Mouse (Mus musculus) hindbrain, embryonic 16.5 days (tissue): Measurements from ENCODE around the gene Fam172a. TPM values are rescaled to one million over a fixed set of nuclear protein-coding genes. Genes with fewer than 3 reads are reported as not detected.

ENCODE experiments used
- ATAC-seq: fragments of 200-750 bp; cut with Nextera tagmentation; 2 replicates; pipeline ENCODE4 v1.8.0; 2017; ENCODE audit warnings: moderate TSS enrichment, moderate library complexity
- H3K27ac ChIP-seq: fragments of 300-500 bp; sonication (generic); 2 replicates; pipeline ENCODE4 v1.5.1; 2014; ENCODE audit warnings: low read depth, mild to moderate bottlenecking, control low read depth, low read length, moderate library complexity
- H3K27me3 ChIP-seq: fragments of 300-500 bp; sonication (generic); replicated peaks from 2 replicates; pipeline ENCODE4 v1.6.1; 2014; ENCODE audit warnings: low read length; ENCODE audit not compliant: control insufficient read depth, insufficient read depth
- H3K36me3 ChIP-seq: fragments of 300-500 bp; sonication (generic); 2 replicates; pipeline ENCODE4 v1.6.1; 2014; ENCODE audit warnings: mild to moderate bottlenecking, low read length, moderate library complexity, mixed read lengths; ENCODE audit not compliant: control insufficient read depth, insufficient read depth
- H3K4me1 ChIP-seq: fragments of 300-500 bp; sonication (generic); 2 replicates; pipeline ENCODE4 v1.6.1; 2014; ENCODE audit warnings: low read depth, low read length; ENCODE audit not compliant: control insufficient read depth, insufficient read depth
- H3K4me2 ChIP-seq: fragments of 300-500 bp; sonication (generic); 2 replicates; pipeline ENCODE4 v1.6.1; 2014; ENCODE audit warnings: mild to moderate bottlenecking, low read length, control low read depth, moderate library complexity
- H3K4me3 ChIP-seq: fragments of 300-500 bp; sonication (generic); 2 replicates; pipeline ENCODE4 v1.5.1; 2014; ENCODE audit warnings: mild to moderate bottlenecking, low read length, control low read depth, moderate library complexity
- H3K9ac ChIP-seq: fragments of 300-500 bp; sonication (generic); 2 replicates; pipeline ENCODE4 v1.6.1; 2014; ENCODE audit warnings: low read depth, mild to moderate bottlenecking, control low read depth, low read length, moderate library complexity
- H3K9me3 ChIP-seq: fragments of 300-500 bp; sonication (generic); 2 replicates; pipeline ENCODE4 v1.6.1; 2014; ENCODE audit warnings: mild to moderate bottlenecking, low read length, moderate library complexity; ENCODE audit not compliant: control insufficient read depth
- WGBS: fragments of 180-500 bp; shearing (Covaris S2); extraction: QIAGEN DNeasy Blood & Tissue Kit; methylation state at CpG from one replicate; pipeline ENCODE4 v1.1.7; 2014; 5-methylcytosine and 5-hydroxymethylcytosine counted together
- polyA plus RNA-seq: library from polyadenylated mRNA; unstranded; fragments of >200 nt; fragmentation: Nextera tagmentation; extraction: Ambion mirVana; gene quantifications from 2 replicates; pipeline ENCODE4 v1.2.1, GENCODE M21; 2015

Fam172a gene
- polyA plus RNA-seq, 1 experiment from 2014 or later = 40.8 TPM

DNA sequence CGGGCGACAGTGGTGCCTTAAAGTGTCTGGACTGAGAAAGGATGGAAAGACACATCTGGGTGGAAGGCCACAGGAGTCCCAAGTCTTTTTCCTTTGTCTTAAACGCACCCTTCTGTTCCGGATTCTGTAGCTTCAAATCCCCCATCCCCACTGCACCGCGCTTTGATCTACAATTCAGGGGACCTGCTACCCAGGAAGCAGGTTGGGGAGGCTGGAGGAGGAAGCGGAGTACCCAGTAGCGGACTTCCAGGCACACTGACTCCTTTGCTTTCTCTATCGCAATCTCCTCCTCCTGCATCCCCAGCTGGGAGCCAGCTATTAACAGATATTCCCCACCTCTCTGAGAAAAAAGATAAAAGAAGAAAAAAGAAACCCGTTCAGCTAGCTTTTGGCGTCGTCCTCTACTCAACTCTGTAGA lies 507.8 kb downstream of the Fam172a start:
- Histone ChIP-seq H3K36me3 (no peaks in the 10 kb centered on the region), H3K9me3 (no peaks in the 10 kb centered on the region), H3K4me3 (peak overlapping the region; percentile 46), H3K27ac (peak overlapping the region; percentile 76), H3K4me2 (peak overlapping the region; percentile 95), H3K4me1 (peaks cover 24% of the 10 kb centered on the region), H3K27me3 (no peaks in the 10 kb centered on the region), H3K9ac (peak overlapping the region; percentile 68)
- peak; percentile 47 for ATAC-seq
- WGBS = 2% methylated on average over 12 of the region's 12 CpGs

DNA sequence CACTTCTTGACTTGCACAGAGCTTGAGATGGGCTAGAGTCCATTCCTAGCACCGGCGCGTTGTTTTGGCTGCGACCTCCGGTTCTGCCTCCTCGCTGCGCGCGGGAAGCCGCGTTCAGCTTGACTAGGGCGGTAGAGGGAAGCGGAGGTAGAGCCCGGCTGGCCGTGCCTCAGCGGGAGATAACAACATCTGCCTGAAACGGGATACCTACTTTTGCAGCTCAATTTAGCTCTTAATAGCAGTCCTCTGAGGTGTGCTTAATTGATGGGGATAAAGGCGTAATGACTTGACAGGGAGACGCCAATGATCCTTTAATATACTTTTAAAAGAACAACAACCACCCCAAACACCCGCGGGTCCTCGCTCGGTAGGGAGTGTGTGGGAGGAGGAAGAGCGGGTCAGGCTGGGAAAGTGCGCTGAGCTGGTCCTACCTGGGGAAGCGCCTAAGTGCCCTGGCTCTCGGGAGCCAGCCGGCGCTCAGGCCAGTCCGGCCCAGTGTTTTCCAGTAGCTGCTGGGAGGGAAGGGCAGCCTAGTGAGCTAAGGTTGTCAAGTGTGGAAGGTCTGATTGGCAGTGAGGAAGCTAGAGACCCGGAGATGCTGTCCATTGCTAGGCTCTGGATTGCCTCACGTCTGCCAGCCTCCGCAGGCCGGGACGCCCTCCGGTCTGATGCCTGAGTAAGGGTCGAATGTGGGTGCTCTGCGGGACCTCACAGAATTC lies 508.4 kb downstream of the Fam172a start:
- H3K36me3 ChIP-seq = no peaks in the 10 kb centered on the region

DNA sequence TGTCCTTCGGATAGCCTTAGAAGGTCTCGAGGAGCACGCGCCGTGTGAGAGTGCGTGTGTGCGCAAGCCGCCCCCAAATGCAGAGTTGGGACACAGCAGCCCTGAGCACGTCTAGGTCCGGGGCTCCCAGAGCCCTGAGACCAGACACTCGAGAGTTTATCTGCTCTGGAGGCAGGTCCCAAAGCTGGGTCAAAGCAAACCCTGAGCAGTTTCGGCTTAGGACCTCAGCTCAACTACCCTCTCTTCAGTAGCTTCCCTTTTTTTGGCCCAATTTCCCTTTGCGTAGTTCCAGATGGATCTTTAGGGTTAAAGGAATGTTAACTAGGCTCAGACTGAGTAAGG lies 508.9 kb downstream of the Fam172a start:
- Histone ChIP-seq H3K27ac (peak overlapping the region; percentile 76), H3K27me3 (no peaks in the 10 kb centered on the region), H3K9me3 (no peaks in the 10 kb centered on the region), H3K4me1 (peaks cover 22% of the 10 kb centered on the region), H3K36me3 (no peaks in the 10 kb centered on the region), H3K9ac (peak overlapping the region; percentile 68), H3K4me2 (peak overlapping the region; percentile 95), H3K4me3 (peak overlapping the region; percentile 46)
- ATAC-seq = peak; percentile 45
- WGBS = 9% methylated on average over 13 of the region's 13 CpGs

More for the DNA sequence above, 508.4 kb downstream of the Fam172a start:
- peak; percentile 61 for ATAC-seq
- Histone ChIP-seq H3K27ac (peak overlapping the region; percentile 76), H3K4me3 (peak overlapping the region; percentile 46), H3K27me3 (no peaks in the 10 kb centered on the region), H3K9ac (peak overlapping the region; percentile 68), H3K4me2 (peak overlapping the region; percentile 95), H3K9me3 (no peaks in the 10 kb centered on the region), H3K4me1 (peaks cover 22% of the 10 kb centered on the region)
- 1% methylated on average over 38 of the region's 38 CpGs for WGBS

DNA sequence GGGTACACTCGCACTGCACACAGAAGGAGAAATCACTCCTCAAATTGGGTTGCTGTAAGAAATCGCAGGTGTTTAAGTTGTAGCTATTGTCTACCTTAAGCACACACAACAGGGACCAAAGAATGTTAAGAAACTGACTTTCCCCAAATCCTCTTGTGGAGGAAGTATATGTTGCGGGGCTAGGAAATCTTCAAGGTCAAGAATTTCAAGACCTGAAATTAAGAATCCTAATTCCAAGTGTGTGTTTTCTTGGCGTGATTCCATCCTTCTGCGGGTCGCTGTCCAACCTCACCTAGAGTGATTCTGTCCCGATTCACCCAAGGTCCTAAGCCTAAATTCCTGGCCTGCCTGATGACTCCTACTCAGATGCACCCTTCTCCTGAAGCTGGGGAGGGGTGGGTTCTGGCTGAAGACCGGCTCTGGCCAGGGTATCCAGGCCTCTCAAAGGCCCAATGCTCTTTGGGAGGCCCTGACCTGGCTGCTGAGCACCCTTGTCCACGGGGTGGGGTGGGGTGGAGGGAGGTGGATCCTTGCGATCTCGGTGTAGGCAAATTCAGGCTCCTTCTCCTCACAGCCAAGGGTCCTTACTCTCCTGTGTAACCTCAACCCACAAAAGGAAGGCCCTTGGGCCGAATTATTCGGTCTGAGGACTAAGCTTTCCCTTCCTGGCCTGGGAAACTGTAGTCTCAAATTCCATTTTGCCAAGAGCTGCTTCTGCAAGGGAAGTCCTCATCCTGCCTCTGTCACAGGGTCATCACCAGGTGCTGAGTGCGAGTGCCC lies 509.6 kb downstream of the Fam172a start:
- H3K4me1 ChIP-seq = peaks cover 22% of the 10 kb centered on the region
- peak overlapping the region; percentile 68 for H3K9ac ChIP-seq
- peak overlapping the region; percentile 95 for H3K4me2 ChIP-seq
- H3K4me3 ChIP-seq = no peak overlapping the region
- no peaks in the 10 kb centered on the region for H3K36me3 ChIP-seq
- no peak overlapping the region; the same call in 1 of the 2 replicates for H3K27ac ChIP-seq
- H3K27me3 ChIP-seq = no peaks in the 10 kb centered on the region
- 40% methylated on average over 14 of the region's 14 CpGs for WGBS
- H3K9me3 ChIP-seq = no peaks in the 10 kb centered on the region
- ATAC-seq = no peak

DNA sequence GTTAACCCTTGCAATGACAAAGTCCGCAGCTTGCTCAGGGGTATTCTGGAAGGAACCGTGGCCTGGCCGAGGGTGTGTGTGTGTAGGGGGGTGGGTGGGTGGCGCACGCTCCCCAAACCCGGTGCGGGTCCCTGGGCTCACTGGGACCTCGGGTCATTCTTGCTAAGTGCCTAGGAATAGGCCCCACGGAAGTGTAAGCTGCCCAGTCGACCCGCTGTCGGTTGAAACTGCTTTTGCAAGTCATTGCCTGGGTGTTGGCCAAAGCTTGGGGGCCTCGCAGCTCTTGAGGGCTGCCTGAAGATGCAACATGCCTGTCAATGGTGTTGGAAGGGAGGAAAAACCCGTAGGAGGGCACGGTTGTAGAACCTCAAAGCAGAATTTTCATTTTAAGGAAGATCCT lies 510.3 kb downstream of the Fam172a start:
- 52% methylated on average over 15 of the region's 15 CpGs for WGBS
- Histone ChIP-seq H3K4me3 (no peak overlapping the region), H3K9ac (no peak overlapping the region), H3K27me3 (no peaks in the 10 kb centered on the region), H3K36me3 (no peaks in the 10 kb centered on the region), H3K27ac (0 out of 2 replicates have a peak overlapping the region, but pooled peaks have one; percentile 13), H3K9me3 (no peaks in the 10 kb centered on the region), H3K4me1 (peaks cover 22% of the 10 kb centered on the region), H3K4me2 (no peak overlapping the region)
- no peak for ATAC-seq

DNA sequence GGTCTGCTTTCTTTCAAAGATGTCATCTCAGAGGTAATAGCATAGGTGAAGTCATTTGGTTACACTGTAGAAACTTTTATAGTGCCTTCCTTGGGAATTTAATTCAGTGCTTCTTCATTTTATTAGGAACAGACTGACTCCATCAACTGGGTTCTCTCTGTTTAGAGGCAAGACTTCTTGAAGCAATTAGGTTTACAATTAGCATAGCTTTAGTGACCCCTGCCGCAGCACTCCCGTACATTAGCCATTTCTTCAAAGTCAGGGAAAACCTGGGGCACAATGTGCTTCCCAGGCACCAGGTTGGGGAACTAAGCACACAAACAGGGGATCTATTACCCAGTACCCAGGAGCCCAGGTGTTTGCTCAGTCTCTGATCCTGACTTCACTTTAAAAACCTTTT lies 511.3 kb downstream of the Fam172a start:
- H3K9ac ChIP-seq = no peak overlapping the region
- no peaks in the 10 kb centered on the region for H3K36me3 ChIP-seq
- H3K4me2 ChIP-seq = no peak overlapping the region
- no peaks in the 10 kb centered on the region for H3K27me3 ChIP-seq
- H3K4me3 ChIP-seq = no peak overlapping the region
- 51% methylated on average over 2 of the region's 2 CpGs for WGBS
- no peaks in the 10 kb centered on the region for H3K9me3 ChIP-seq
- H3K27ac ChIP-seq = no peak overlapping the region
- ATAC-seq = no peak
- H3K4me1 ChIP-seq = peaks cover 14% of the 10 kb centered on the region

DNA sequence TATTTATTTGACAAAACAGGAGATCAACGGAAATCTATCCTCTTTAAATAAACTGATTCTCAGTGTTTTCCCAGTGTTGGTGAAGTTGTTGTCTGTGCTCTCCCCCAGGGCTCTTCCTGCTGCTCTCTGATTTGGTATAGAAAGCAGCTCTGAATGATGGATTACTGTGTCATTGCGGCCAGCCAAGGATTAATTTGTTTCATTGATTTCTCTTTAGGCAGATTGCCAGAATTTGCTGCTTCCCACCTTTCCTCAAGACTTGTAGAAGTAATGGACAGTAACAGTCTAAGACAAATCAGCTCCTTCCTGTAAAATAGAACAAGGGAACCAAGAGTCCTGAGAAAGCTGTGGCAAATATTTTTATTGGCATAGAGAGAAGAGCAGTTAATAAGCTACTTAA lies 513.4 kb downstream of the Fam172a start:
- Histone ChIP-seq H3K9me3 (no peaks in the 10 kb centered on the region), H3K27me3 (no peaks in the 10 kb centered on the region), H3K4me3 (no peak overlapping the region), H3K9ac (no peak overlapping the region), H3K27ac (no peak overlapping the region), H3K36me3 (no peaks in the 10 kb centered on the region), H3K4me1 (peaks cover 8% of the 10 kb centered on the region), H3K4me2 (no peak overlapping the region)
- 36% methylated on average over 2 of the region's 2 CpGs for WGBS
- ATAC-seq = no peak
